Mouse (Mus musculus): ENCODE data around the gene Ctnnbl1. TPM values are rescaled to one million over a fixed set of nuclear protein-coding genes. Genes with fewer than 3 reads are reported as not detected.
A peak's percentile ranks its signal among the peaks of the same experiment; 100 is the strongest.

Gene Ctnnbl1
- polyA plus RNA-seq, 1 experiment from 2014 or later = 33.3 TPM

- no peak for ATAC-seq (replicated peaks; ENCODE audit: extremely low read depth, insufficient read depth, low FRiP score)
- Histone ChIP-seq H3K9ac (ENCODE audit: low read length) (0 out of 2 replicates have a peak overlapping the region, but pooled peaks have one; percentile 1), H3K27me3 (ENCODE audit: control insufficient read depth, insufficient read depth, low read length) (0 out of 2 replicates have a peak, but pooled peaks cover 5% of the 10 kb centered on the region), H3K27ac (ENCODE audit: low read length) (no peak overlapping the region), H3K36me3 (ENCODE audit: control insufficient read depth, insufficient read depth) (peaks cover 5% of the 10 kb centered on the region), H3K9me3 (replicated peaks; ENCODE audit: control insufficient read depth, low read length) (no peaks in the 10 kb centered on the region), H3K4me3 (ENCODE audit: low read length) (no peak overlapping the region), H3K4me1 (ENCODE audit: control insufficient read depth, insufficient read depth, low read length) (peaks cover 17% of the 10 kb centered on the region), H3K4me2 (ENCODE audit: low read depth, low read length) (no peak overlapping the region)
- WGBS = 64% methylated on average over 7 of the region's 7 CpGs
Measured at GRCm38 (mm10) chr2:157807621-157808367, 70.6 kb downstream of the Ctnnbl1 start.

DNA sequence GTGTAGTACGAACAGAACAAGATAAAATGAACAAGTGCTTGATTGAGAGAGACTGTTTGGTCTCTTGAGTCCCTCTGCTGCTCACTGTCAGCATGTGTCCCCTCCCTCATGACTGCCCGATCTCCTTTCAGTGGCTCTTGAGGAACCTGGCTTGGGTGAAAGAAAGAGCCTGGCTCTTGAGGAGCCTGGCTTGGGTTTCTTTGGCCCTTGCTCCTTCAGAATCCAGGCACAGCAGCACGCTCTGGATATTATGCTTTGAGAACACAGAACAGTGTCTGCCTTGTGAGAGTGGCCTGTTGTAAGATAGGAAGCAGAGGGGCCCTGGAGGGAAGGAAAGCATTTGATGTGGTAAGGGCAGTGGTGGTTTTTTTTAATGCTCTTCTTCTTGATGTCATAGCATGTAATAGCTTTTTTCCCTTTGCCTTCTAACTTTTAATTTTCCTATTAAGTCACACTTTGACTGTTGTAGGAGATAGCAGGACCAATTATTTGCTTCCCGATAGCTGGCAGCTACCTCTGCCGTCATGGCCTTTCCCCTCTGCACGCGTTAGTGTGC lies 71.2 kb downstream of the Ctnnbl1 start:
- Histone ChIP-seq H3K27me3 (ENCODE audit: control insufficient read depth, insufficient read depth, low read length) (0 out of 2 replicates have a peak, but pooled peaks cover 5% of the 10 kb centered on the region), H3K27ac (ENCODE audit: low read length) (0 out of 2 replicates have a peak overlapping the region, but pooled peaks have one; percentile 37), H3K4me1 (ENCODE audit: control insufficient read depth, insufficient read depth, low read length) (peaks cover 17% of the 10 kb centered on the region), H3K4me2 (ENCODE audit: low read depth, low read length) (no peak overlapping the region), H3K4me3 (ENCODE audit: low read length) (no peak overlapping the region), H3K9me3 (replicated peaks; ENCODE audit: control insufficient read depth, low read length) (no peaks in the 10 kb centered on the region), H3K9ac (ENCODE audit: low read length) (0 out of 2 replicates have a peak overlapping the region, but pooled peaks have one; percentile 1), H3K36me3 (ENCODE audit: control insufficient read depth, insufficient read depth) (peaks cover 5% of the 10 kb centered on the region)
- 54% methylated on average over 7 of the region's 7 CpGs for WGBS
- 0 out of 2 replicates have a peak, but pooled peaks have one; percentile 23 for ATAC-seq (replicated peaks; ENCODE audit: extremely low read depth, insufficient read depth, low FRiP score)

GRCm38 (mm10) chr2:157809341-157809740 lies 72.1 kb downstream of the Ctnnbl1 start:
- no peak overlapping the region for H3K9ac ChIP-seq (ENCODE audit: low read length)
- 0 out of 2 replicates have a peak, but pooled peaks cover 5% of the 10 kb centered on the region for H3K27me3 ChIP-seq (ENCODE audit: control insufficient read depth, insufficient read depth, low read length)
- H3K4me1 ChIP-seq (ENCODE audit: control insufficient read depth, insufficient read depth, low read length) = peaks cover 21% of the 10 kb centered on the region
- no peak overlapping the region for H3K4me3 ChIP-seq (ENCODE audit: low read length)
- WGBS = 88% methylated on average over 6 of the region's 6 CpGs
- H3K27ac ChIP-seq (ENCODE audit: low read length) = no peak overlapping the region
- no peaks in the 10 kb centered on the region for H3K9me3 ChIP-seq (replicated peaks; ENCODE audit: control insufficient read depth, low read length)
- no peak overlapping the region for H3K4me2 ChIP-seq (ENCODE audit: low read depth, low read length)
- ATAC-seq (replicated peaks; ENCODE audit: extremely low read depth, insufficient read depth, low FRiP score) = no peak
- peaks cover 5% of the 10 kb centered on the region for H3K36me3 ChIP-seq (ENCODE audit: control insufficient read depth, insufficient read depth)

DNA sequence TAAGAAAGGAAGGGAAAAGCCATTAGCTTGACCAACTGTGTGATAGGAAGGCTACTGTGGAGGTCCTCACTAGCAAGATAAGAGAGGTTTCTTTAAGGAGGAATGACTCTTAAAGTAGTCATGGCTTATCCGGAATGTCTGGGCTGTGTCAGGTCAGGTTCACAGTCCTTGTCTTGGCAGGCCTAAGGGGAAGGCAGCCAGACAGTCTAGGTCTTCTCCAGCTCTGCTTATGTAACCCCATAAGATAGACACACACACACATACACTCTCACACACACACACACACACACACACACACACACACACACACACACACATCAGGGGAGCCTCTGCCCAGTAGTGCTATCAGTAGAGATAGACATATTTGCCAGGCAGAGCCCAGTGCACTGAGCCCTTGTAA lies 73.5 kb downstream of the Ctnnbl1 start:
- H3K27ac ChIP-seq (ENCODE audit: low read length) = no peak overlapping the region
- no peak overlapping the region for H3K9ac ChIP-seq (ENCODE audit: low read length)
- no peak for ATAC-seq (replicated peaks; ENCODE audit: extremely low read depth, insufficient read depth, low FRiP score)
- peaks cover 5% of the 10 kb centered on the region for H3K36me3 ChIP-seq (ENCODE audit: control insufficient read depth, insufficient read depth)
- 59% methylated on average over 1 of the region's 1 CpGs for WGBS
- H3K27me3 ChIP-seq (ENCODE audit: control insufficient read depth, insufficient read depth, low read length) = 0 out of 2 replicates have a peak, but pooled peaks cover 4% of the 10 kb centered on the region
- no peak overlapping the region for H3K4me2 ChIP-seq (ENCODE audit: low read depth, low read length)
- H3K4me1 ChIP-seq (ENCODE audit: control insufficient read depth, insufficient read depth, low read length) = peaks cover 28% of the 10 kb centered on the region
- no peak overlapping the region for H3K4me3 ChIP-seq (ENCODE audit: low read length)
- H3K9me3 ChIP-seq (replicated peaks; ENCODE audit: control insufficient read depth, low read length) = no peaks in the 10 kb centered on the region

DNA sequence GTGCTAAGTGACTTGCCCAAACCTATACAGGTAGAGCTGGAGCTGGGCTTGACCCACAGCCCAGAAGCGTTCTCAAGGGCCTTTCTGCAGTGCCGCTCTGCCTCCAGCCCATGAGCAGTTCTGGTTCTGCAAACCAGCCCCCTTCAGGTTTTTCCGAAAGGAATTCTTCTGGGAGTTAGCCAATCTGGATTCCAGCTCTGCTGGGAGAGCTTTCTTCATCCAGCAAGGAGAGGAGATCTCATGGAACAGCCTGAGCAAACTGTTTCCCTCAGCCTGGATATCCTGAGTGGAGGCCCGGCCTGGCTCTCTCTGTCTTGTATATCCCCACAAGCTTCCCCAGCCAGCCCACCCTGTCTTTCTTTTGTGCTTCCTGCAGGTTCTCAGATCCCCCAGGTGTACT lies 75.9 kb downstream of the Ctnnbl1 start:
- Histone ChIP-seq H3K4me2 (ENCODE audit: low read depth, low read length) (no peak overlapping the region), H3K9me3 (replicated peaks; ENCODE audit: control insufficient read depth, low read length) (no peaks in the 10 kb centered on the region), H3K4me3 (ENCODE audit: low read length) (no peak overlapping the region), H3K27me3 (ENCODE audit: control insufficient read depth, insufficient read depth, low read length) (no peaks in the 10 kb centered on the region), H3K27ac (ENCODE audit: low read length) (no peak overlapping the region), H3K9ac (ENCODE audit: low read length) (no peak overlapping the region), H3K36me3 (ENCODE audit: control insufficient read depth, insufficient read depth) (peaks cover 5% of the 10 kb centered on the region), H3K4me1 (ENCODE audit: control insufficient read depth, insufficient read depth, low read length) (peaks cover 21% of the 10 kb centered on the region)
- ATAC-seq (replicated peaks; ENCODE audit: extremely low read depth, insufficient read depth, low FRiP score) = no peak
- 90% methylated on average over 4 of the region's 4 CpGs for WGBS

GRCm38 (mm10) chr2:157814116-157814964 lies 77.1 kb downstream of the Ctnnbl1 start:
- no peaks in the 10 kb centered on the region for H3K9me3 ChIP-seq (replicated peaks; ENCODE audit: control insufficient read depth, low read length)
- H3K4me1 ChIP-seq (ENCODE audit: control insufficient read depth, insufficient read depth, low read length) = peaks cover 25% of the 10 kb centered on the region
- H3K27ac ChIP-seq (ENCODE audit: low read length) = 0 out of 2 replicates have a peak overlapping the region, but pooled peaks have one; percentile 5
- no peak overlapping the region for H3K9ac ChIP-seq (ENCODE audit: low read length)
- no peak overlapping the region for H3K4me3 ChIP-seq (ENCODE audit: low read length)
- no peak overlapping the region for H3K4me2 ChIP-seq (ENCODE audit: low read depth, low read length)
- no peaks in the 10 kb centered on the region for H3K27me3 ChIP-seq (ENCODE audit: control insufficient read depth, insufficient read depth, low read length)
- WGBS = 51% methylated on average over 11 of the region's 11 CpGs
- peaks cover 5% of the 10 kb centered on the region for H3K36me3 ChIP-seq (ENCODE audit: control insufficient read depth, insufficient read depth)
- ATAC-seq (replicated peaks; ENCODE audit: extremely low read depth, insufficient read depth, low FRiP score) = peak; percentile 47; the same call in 1 of the 2 replicates

GRCm38 (mm10) chr2:157814965-157815283 lies 77.7 kb downstream of the Ctnnbl1 start:
- H3K4me1 ChIP-seq (ENCODE audit: control insufficient read depth, insufficient read depth, low read length) = peaks cover 28% of the 10 kb centered on the region

GRCm38 (mm10) chr2:157817672-157818071 lies 80.5 kb downstream of the Ctnnbl1 start:
- H3K4me3 ChIP-seq (ENCODE audit: low read length) = no peak overlapping the region
- H3K4me1 ChIP-seq (ENCODE audit: control insufficient read depth, insufficient read depth, low read length) = peaks cover 28% of the 10 kb centered on the region
- no peaks in the 10 kb centered on the region for H3K9me3 ChIP-seq (replicated peaks; ENCODE audit: control insufficient read depth, low read length)
- no peak overlapping the region; the same call in 1 of the 2 replicates for H3K27ac ChIP-seq (ENCODE audit: low read length)
- no peak overlapping the region for H3K9ac ChIP-seq (ENCODE audit: low read length)
- H3K36me3 ChIP-seq (ENCODE audit: control insufficient read depth, insufficient read depth) = no peaks in the 10 kb centered on the region
- no peaks in the 10 kb centered on the region for H3K27me3 ChIP-seq (ENCODE audit: control insufficient read depth, insufficient read depth, low read length)
- no peak overlapping the region for H3K4me2 ChIP-seq (ENCODE audit: low read depth, low read length)
- ATAC-seq (replicated peaks; ENCODE audit: extremely low read depth, insufficient read depth, low FRiP score) = no peak
- WGBS = 79% methylated on average over 9 of the region's 9 CpGs

More at GRCm38 (mm10) chr2:157814965-157815283, 77.7 kb downstream of the Ctnnbl1 start:
- no peak for ATAC-seq (replicated peaks; ENCODE audit: extremely low read depth, insufficient read depth, low FRiP score)
- peaks cover 5% of the 10 kb centered on the region for H3K36me3 ChIP-seq (ENCODE audit: control insufficient read depth, insufficient read depth)
- no peaks in the 10 kb centered on the region for H3K27me3 ChIP-seq (ENCODE audit: control insufficient read depth, insufficient read depth, low read length)
- H3K9me3 ChIP-seq (replicated peaks; ENCODE audit: control insufficient read depth, low read length) = no peaks in the 10 kb centered on the region
- H3K4me3 ChIP-seq (ENCODE audit: low read length) = no peak overlapping the region
- WGBS = 82% methylated on average over 2 of the region's 2 CpGs
- no peak overlapping the region for H3K27ac ChIP-seq (ENCODE audit: low read length)
- no peak overlapping the region for H3K9ac ChIP-seq (ENCODE audit: low read length)
- H3K4me2 ChIP-seq (ENCODE audit: low read depth, low read length) = no peak overlapping the region

Measured in heart, embryonic 16.5 days (tissue).